Mouse (Mus musculus) megakaryocyte, adult 5-6 weeks (primary cell): Measurements from ENCODE around the gene Efcab5. TPM values are rescaled to one million over a fixed set of nuclear protein-coding genes. Genes with fewer than 3 reads are reported as not detected.
"Not testable (repeated sequence)": the region's sequence is repeated elsewhere in the genome, so short reads cannot be mapped to it uniquely, and the experiment has no call there.

Experiments
- ATAC-seq: 2 replicates; pipeline ENCODE4 v1.8.0; 2016; ENCODE audit warnings: mild to moderate bottlenecking, inconsistent platforms; ENCODE audit not compliant: poor library complexity, severe bottlenecking
- total RNA-seq, 2 experiments: library from RNA; stranded (forward) in 1 of 2; stranded (reverse) in 1 of 2; fragments of 153-499, 151-499 nt in 1 of 2; fragments of 221-1000, 200-1000 nt in 1 of 2; gene quantifications; 2 replicates each; pipeline versions ENCODE4 v1.2.3 to v1.2.4; 2015 to 2017

Efcab5 gene
- total RNA-seq, 2 experiments from 2014 or later: 0.99 to 1.3 TPM

- no peak for ATAC-seq
Measured at GRCm38 (mm10) chr11:77180886-77181285, 7.9 kb downstream of the Efcab5 start.

- no peak for ATAC-seq
Measured at GRCm38 (mm10) chr11:77179771-77180170, 9.0 kb downstream of the Efcab5 start.

GRCm38 (mm10) chr11:77174531-77174930 is 14.2 kb downstream of the Efcab5 start:
- ATAC-seq: no peak

GRCm38 (mm10) chr11:77173731-77174130 is 15.0 kb downstream of the Efcab5 start:
- no peak for ATAC-seq

- ATAC-seq: no peak
Measured at GRCm38 (mm10) chr11:77160744-77161143, 28.0 kb downstream of the Efcab5 start.

- ATAC-seq: peak; percentile 70
Measured at GRCm38 (mm10) chr11:77160341-77160740, 28.4 kb downstream of the Efcab5 start.

GRCm38 (mm10) chr11:77154214-77154613 is 34.6 kb downstream of the Efcab5 start:
- ATAC-seq: no peak

- ATAC-seq: no peak
Measured at GRCm38 (mm10) chr11:77150806-77151205, 38.0 kb downstream of the Efcab5 start.

GRCm38 (mm10) chr11:77149783-77150630 is 38.8 kb downstream of the Efcab5 start:
- ATAC-seq: not testable (repeated sequence)

GRCm38 (mm10) chr11:77148774-77149173 is 40.0 kb downstream of the Efcab5 start:
- no peak for ATAC-seq

- no peak for ATAC-seq
Measured at GRCm38 (mm10) chr11:77147753-77148152, 41.0 kb downstream of the Efcab5 start.

- no peak for ATAC-seq
Measured at GRCm38 (mm10) chr11:77145423-77145822, 43.3 kb downstream of the Efcab5 start.

GRCm38 (mm10) chr11:77141938-77142337 is 46.8 kb downstream of the Efcab5 start:
- ATAC-seq: peak; percentile 78

- no peak for ATAC-seq
Measured at GRCm38 (mm10) chr11:77139976-77140375, 48.8 kb downstream of the Efcab5 start.

- ATAC-seq: no peak
Measured at GRCm38 (mm10) chr11:77133450-77133849, 55.3 kb downstream of the Efcab5 start.

- peak; percentile 67; the same call in 1 of the 2 replicates for ATAC-seq
Measured at GRCm38 (mm10) chr11:77132580-77132979, 56.2 kb downstream of the Efcab5 start.

- no peak for ATAC-seq
Measured at GRCm38 (mm10) chr11:77128562-77128961, 60.2 kb downstream of the Efcab5 start.

- 0 out of 2 replicates have a peak, but pooled peaks have one; percentile 18 for ATAC-seq
Measured at GRCm38 (mm10) chr11:77111141-77111540, 77.6 kb downstream of the Efcab5 start.

- ATAC-seq: no peak
Measured at GRCm38 (mm10) chr11:77108442-77108841, 80.3 kb downstream of the Efcab5 start.

GRCm38 (mm10) chr11:77107872-77108271 is 80.9 kb downstream of the Efcab5 start:
- not testable (repeated sequence) for ATAC-seq

GRCm38 (mm10) chr11:77106961-77107360 is 81.8 kb downstream of the Efcab5 start:
- ATAC-seq: no peak

- ATAC-seq: peak; percentile 73
Measured at GRCm38 (mm10) chr11:77100137-77100937, 88.4 kb downstream of the Efcab5 start.
